Mouse (Mus musculus) layer of hippocampus, adult 11-12 months (tissue): ENCODE results near the gene Pde4b.
"Not testable (repeated sequence)": the region's sequence is repeated elsewhere in the genome, so short reads cannot be mapped to it uniquely, and the experiment has no call there.

Source experiments
- DNase-seq: peaks from one replicate; pipeline ENCODE4 v3.0.0; 2022; ENCODE audit warnings: low spot score

The Pde4b gene

DNA sequence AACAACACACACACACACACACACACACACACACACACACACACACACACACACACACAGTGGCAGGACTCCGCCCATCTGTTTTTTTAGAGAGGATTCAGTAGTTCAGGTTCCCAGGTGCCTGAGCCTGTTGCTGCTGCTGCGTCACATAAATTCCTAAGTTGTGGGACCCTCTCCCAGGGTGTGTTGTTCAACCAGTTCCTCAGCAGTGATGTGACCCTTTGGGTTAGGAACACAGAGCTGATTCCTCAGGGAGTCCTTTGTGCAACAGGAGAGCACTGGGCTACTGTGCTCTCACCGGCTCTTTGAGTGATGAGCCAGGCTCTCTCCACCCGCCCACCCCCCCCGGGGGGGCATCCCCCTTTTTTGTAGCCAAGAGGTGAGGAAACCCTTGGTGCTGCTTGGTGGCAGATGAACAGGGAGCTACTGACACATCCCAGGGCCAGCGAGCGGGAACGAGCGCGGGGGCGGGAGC, at the start of gene Pde4b:
TSS of gene Pde4b (plus strand) at position 453 of the 475 bp plus-strand sequence.
- DNase-seq, result no peak

DNA sequence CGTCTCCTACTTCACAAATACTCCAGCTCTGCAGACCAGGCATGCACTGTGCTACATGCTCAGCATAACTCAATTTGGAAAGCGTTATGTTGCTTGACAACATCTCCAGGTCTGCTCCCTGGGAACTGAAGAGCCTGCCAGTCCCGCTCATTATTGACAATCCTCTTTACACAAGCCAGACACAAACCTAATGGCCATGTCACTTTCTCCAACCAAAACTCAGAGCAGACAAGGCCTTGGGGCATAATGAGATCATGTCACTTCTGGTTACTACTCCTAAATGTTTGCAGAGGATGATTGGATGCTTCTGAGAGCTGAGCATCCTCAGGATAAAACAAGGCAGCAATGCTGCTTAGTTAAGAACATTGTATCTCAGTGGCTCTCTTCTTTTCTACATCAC, 47.2 kb upstream of the Pde4b start:
- no peak for DNase-seq

DNA sequence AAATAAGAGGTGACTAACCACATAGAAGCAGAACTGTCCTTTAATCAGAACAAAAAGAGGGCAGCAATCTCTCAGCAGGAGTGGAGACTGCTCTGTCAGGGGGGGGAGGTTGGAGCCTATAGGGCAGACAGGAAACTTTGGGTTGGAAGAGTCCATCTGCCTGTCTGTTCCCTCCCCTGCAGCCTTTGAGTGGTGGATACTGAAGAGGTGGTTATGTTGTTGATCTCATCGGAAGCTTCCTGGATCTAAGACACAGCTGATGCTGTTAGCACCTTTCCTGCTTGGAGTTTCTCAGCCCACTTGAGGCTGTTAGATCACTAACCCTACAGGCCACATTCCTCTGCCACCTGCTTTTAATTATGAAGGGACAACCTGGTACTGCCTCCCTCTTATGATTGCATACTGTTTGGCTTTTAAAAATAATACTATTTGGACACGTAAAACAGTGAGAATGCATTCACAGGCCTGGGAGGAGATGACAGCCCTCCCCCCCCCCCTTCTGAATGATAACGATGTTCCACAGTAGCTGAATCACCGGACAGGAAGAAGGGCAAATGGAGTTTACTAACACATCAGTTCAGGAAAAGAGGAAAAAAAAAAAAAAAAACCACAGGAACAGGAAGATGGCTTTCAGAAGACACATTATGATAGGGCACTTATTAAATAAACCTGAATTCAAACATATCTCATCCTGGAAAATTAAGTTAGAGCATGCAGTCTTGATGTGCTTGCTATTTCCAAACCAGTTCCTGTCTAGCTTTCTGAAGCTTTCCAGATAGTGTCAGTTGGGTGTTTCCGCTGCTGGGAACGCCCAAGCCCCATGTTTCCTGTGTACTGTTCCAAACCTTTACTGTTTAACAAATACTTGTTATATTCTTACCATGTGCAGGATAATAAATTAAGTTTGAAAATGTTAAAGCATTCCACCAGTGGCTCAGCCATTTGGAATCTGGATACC, 41.9 kb upstream of the Pde4b start:
- DNase-seq, result no peak

DNA sequence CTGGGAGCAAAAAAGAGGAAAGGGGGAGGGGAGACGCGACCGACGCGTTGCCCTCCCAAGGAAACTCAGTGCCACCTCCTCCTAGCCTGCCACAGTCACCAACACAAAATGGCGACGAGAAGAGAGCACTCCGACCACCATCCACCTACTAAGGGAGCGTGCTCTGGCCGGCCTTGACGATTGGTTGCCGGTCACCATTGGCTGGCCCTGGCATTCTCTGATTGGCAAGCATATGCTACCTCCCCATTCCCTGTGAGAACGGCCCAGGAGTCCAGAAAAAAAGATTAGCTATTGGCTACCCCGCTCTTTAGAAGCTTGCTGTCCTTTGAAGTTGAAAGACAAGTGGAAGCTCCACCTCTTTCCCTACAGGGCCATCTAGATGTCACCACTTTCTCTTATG, 38.0 kb upstream of the Pde4b start:
- not testable (repeated sequence) for DNase-seq

DNA sequence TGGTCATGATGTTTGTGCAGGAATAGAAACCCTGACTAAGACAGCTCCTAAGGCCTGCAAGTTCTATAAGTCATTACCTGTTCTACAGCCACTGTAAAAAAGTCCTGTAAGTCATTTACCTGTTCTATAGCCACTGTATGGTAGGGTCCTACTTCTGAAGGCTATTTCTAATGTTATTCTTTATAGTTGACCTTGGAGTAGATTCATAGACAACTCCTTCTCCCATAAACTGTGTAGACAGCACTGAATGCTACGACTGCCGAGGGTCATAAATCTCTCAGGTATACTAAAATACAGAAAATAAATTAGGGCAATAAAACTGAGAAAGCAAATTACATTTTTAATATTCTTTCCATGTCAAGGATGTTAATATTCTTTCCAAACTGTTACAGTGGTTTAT, 26.0 kb upstream of the Pde4b start:
- no peak for DNase-seq

DNA sequence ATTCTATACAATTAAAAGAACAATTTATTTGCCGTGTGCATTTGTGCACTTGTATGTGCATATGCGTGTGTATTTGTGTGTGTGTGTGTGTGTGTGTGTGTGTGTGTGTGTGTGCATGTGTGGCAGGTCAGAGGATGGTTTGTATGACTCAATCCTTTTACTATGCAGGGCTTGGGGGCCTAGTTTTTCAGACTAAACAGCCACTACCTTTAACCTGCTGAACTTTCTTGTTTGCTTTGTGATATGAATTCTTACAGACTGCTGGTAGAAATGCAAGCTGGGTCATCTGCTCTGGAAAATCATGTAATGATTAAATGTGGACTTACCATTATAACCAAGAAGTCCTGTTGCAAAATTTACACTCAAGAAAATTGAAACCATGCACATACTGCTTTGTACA, 18.0 kb upstream of the Pde4b start:
- no peak for DNase-seq

DNA sequence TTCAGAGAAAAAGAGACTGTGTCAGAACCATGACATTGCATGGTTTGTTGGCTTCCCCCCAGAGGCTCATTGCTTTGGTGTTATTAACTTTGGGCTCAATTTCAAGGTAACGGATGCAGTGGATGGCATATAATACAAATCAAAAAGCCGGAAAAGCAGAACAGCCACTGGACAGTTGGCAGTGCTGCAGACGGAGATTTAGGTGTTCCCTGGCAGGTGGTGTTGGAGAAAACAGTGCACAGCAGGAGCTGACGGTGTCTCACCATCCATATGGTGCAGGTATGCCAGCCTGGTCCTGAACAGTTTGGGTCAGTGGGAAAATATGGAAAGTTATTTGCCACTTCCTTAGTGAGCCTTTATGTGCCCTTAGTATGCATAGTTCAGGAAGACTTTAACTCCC, 1.0 kb upstream of the Pde4b start:
- no peak for DNase-seq

DNA sequence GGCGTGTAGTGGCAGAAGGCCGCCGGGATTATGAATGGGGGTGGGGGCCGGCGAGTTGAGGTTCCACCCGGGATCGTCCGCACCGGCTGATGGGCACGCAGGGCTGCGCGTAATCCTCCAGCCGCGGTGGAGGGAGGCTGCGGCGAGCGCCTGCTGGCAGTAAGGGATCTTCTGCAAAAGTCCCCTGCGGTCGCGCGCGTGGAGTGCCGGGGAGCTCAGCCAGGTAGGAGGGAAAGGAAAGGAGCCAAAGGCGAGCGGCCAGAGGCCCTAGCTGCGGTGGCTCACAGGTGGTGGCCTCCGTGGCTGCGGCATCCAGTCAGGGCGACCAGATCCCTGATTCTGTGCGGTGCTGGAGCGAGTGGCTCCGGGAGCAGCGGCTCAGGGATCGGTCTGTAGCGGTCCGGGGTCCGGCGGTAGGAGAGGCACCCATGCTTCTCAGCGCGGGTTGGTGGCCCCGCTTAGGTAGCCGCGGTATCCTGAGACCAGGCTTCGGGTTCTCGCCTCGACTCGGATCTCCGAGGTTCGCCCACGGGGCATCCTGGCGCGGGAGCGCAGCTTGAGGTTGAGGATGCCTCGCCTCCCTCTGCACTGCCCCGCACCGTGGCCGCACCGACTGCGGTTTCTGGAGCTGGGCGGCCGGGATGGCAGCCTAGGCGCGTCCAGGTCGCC, 357 bp downstream of the Pde4b start:
- DNase-seq, result peak; percentile 32

DNA sequence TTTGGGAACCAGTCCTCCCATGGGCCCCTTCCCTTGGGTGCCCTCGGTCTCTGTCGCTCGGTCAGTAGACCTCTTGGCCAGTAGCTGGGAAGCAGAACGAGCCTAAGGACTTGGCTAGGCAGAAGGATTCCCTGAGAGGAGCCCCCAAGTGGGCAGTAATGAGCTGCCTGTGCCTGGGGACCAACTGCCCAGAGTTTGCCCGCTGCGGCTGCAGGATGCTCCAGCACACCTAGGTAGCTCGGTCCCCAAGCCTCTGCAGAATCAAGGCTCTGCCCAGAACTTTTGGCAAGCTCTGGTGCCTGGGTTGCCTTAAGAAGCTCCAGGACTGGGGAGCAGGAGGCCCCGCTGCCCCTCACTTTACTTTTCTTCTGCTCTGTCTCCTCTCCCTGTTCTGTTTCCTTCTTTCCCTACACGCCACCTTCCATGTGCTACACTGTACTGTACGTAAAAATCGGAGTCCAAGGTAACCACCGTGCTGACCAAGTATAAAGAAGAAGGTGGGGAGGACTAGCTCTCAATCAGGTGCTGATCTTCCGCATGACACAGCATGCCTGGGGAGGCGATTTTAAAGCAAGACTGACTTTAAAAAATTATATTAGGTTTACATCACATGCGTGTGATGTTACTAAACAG, 1.0 kb downstream of the Pde4b start:
- no peak for DNase-seq

DNA sequence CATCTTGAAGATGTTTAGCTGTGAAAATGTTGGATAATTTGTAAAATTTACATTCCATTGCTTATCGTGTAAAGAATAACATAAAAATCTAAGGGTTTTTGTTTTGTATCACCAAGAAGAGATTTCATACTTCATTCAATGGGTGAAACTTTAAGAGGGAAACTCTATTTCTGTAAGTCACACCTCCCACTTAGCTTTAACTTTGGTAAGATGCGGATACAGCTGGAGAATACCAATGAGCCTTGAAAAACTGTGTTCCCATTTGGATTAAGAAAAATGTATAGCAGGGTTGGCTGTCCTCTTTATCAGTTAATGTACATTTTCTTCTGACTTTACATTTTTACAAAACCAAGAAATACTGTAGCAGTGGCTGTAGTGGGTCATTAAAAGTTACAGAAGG, 8.5 kb downstream of the Pde4b start:
- DNase-seq, result no peak

DNA sequence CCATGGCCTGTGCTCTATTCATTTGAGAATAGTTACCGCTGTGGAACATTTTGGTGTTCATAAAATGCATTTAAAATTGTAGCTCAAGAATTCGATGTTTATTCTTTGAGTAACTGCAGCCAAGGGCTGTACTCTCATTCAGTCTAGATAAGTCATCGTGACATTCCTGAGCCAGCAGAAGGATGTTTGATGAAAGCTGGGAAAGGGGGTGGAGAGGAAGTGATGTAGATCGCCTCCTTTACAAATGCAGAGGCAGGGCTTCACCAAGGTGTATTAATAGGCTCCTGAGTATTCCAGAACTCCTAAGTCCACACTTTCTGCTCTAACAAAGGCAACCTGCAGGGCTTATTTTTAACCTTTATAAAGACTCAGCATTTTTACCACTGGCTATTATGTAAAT, 14.9 kb downstream of the Pde4b start:
- DNase-seq, result no peak

DNA sequence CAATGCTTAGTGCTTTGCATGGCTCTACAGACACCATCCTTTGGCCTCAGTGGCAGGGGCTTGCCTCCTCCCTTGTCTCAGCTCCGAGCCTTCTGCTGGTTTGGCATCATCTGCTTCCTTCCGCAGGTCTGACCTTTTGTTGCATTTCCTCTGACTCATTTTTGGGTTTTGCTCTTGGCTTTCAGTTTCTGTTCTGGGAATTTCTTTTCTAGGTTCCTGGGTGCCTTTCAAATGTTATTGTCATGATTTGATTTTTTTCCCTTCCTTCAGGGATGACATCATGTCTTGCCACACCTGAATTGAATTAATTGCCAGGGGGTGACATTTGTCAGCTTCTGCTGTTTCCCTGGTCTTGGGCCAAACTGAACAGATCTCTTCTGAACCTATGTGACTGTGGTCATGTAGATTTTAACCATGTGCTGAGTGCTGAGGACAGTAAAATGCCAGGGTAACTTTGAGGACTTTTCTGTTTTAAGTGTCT, 17.2 kb downstream of the Pde4b start:
- no peak for DNase-seq

DNA sequence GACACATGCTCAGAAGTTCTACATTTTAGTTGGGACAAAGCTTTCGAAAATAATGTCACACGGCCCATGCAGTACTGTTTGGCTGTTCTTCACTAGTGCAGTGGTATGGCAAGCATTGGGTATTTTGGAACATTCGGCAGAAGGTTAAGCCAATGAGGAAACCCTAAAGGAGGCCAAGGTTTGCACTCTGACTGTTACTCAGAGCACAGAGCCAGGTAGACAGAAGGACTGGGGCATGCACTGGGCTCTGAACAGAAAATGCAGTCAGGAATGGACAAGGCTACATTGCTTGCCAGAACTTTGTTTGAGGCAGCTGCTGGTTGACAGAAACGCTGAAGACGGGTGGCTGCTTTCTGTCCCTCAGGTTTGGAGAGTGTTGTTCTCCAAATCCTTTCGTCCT, 19.4 kb downstream of the Pde4b start:
- no peak for DNase-seq

DNA sequence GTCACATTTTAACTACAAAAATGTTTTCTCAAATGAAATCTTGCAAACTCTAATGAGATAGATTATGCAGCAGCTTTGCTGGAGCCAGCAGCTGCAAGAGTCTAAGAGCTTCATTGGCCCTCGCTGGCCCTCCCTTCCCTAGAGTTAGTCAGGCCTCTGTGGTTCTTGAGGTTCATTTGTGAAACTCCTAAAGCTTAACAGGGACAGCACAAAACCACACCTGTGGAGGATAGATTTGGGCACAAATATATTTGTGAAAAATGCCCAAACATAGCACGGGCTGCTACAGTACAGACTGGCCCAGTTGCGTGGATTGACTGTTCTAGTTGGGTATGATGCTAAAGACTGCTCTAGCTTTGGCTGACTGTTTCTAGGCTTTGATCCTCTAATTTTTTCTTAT, 32.1 kb downstream of the Pde4b start:
- no peak for DNase-seq

DNA sequence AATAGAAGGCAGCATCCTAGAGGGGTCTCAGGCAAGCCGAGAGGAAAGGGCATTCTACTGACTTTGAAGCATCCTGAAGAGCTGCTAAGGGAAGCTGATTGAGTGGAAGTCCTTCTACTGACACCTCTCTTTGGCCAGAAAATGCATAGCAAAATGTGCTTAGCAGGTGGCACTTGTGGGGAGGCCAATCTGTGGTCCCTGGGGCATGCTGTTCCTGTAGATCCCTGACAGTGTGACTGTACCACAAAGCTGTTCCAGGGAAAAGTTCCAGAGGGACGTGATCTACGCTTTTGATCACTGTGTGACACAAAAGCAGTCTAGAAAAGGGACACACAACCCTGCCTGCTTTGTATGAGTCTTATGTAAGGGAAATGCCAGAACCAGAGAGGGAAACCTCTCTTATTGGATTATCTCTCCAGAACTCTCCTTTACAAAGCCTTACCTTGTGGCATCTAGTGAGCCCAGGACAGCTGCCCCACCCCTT, 49.1 kb downstream of the Pde4b start:
- DNase-seq, result no peak

DNA sequence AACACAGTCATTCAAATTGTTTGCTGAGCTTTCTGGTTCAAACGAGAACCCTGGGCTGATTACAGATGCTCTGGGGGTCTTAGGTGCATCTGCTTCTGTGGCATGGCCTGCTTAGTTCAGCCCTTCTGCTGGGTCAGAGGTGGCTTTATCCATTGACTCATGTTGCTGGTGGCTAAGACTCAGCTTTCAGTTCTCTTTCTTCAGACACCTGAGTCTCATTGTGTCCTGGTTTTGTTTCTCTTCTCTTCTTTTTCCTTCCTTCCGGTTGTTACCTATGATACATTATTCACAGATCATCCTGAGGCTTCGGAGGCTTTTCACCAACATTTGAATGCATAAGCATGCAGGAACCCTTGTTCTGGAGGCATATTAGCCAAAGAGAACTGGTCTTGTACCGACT, 51.0 kb downstream of the Pde4b start:
- DNase-seq, result no peak

DNA sequence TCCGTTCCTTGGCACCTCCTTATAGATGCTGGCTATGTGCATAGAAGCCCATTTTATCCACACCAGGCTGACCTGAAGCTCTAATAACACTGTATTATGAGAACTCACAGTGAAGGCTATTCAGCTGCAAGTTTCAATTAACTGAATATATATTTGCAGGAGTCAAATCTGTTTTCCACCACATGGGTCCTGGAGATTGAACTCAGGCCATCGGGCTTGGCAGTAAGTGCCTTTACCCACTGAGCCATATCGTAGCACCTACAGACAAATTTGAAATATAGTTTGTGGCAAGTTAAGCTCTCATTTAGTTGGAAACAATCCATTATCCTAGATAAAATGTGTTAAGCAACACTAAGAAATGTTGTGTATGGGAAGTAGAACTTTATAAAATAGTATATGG, 53.9 kb downstream of the Pde4b start:
- DNase-seq, result no peak

DNA sequence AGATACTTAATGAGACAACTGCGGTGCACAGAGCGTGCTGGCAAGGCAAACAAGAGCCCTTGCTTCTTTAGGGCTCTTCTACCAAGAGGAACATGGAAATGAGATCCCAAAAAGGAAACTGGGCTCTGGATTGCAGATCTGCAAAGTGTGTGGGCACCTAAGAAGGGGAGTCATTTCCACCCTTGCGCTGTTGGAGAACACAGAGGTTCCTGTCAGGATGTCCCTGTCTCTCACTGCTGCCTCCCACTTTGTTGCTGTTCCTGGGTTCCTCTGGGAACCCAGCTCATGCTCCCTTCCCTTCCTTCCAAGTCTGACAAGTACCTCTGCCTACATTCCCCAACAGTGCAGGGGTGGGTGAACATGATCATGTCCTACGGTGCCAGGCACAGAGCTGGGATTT, 61.4 kb downstream of the Pde4b start:
- DNase-seq, result peak; percentile 15

DNA sequence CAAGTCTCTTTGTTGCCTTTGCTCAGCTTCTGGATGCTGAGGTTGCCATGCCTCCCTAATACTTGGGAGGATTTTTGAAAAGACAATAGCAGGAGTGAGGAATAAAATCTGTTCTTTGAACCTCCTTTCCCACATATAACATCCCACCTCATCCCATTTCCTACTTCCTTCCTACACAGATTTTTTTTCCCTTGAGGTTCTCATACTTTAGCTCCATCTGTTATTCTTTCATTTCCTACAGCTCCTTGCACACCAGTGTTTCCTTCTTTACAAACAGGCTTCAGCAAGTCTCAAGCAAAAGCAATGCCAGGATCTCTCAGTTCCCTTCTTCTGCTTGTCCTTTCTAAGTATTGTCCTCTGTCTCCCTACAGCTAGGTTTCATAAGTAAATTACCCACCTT, 71.8 kb downstream of the Pde4b start:
- DNase-seq, result no peak

DNA sequence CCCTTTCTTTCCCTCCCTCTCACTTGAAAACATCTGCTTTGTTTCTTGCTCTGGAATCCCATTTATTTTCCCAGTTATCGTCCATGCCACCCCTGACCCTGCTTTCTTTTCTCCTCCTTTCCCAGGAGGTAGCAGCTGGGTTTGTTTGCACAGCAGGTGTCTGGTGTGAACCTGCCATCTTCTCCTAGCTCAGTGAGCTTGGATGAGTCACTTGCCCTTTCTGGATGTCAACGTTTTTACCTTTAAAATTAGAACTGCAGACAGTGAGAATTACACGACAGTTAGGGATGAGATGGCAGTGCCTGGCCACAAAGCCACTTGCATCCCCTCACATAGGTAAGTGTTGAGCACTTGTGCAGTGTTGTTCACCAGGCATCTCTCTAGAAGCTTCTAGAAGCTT, 84.3 kb downstream of the Pde4b start:
- no peak for DNase-seq

DNA sequence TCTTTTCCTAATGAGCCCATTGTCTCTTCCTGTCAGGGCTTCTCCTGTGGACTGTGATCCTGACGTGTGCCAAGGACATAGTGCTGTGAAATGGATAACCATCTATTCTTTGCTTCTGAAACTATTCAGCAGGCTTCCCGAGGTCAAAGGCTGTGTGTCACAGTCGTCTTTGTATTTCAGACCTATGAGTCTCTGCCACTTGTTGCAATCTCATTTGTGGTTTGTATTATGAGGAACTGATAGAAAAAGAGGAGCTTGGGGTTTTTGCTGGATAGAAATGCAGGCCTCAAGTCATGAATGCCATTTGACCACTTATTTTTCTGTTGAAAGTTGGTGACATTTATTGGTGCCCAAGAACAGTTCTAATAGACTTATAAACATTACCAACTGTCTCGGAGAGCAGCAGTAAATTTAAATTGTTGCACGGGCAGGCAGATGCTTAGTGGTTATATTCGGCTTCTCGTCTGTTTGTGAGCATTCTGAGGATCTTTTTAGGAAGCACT, 85.4 kb downstream of the Pde4b start:
- peak; percentile 6 for DNase-seq

DNA sequence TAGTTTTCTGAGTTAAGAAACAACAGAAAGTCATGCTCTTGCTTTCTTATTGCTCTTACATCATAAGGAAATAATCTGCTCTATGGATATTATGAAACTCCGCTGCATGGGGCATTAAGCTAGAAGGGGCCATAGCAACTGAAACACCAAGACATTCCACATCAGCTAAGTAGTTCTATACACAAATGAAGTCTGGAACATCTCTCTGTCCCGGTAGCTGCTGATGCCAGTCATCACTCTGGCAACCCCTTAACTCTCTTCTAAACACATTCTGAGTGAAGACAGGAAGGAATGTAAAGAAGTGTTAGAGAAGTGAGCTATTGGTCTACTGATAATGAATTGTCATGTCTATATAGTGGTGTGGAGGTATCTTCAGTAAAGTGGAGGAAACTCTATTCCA, 88.6 kb downstream of the Pde4b start:
- DNase-seq, result no peak
